Mouse (Mus musculus) thymus, adult 2 months (tissue): Measurements from ENCODE around the gene Nrp2. TPM values are rescaled to one million over a fixed set of nuclear protein-coding genes. Genes with fewer than 3 reads are reported as not detected.

Source experiments
- DNase-seq: peaks from one replicate; pipeline ENCODE4 v3.0.0; 2021
- H3K27ac ChIP-seq: fragments of 200-500 bp; 2 replicates; pipeline ENCODE4 v1.5.1; 2012; ENCODE audit warnings: low read length, control low read depth; ENCODE audit not compliant: control insufficient read depth, insufficient read depth
- H3K27me3 ChIP-seq: fragments of 200-500 bp; 2 replicates; pipeline ENCODE4 v1.6.1; 2012; ENCODE audit warnings: mild to moderate bottlenecking, low read length, moderate library complexity, mixed read lengths; ENCODE audit not compliant: control insufficient read depth, insufficient read depth
- H3K36me3 ChIP-seq: fragments of 200-500 bp; 2 replicates; pipeline ENCODE4 v1.6.1; 2012; ENCODE audit warnings: mild to moderate bottlenecking, low read length, moderate library complexity; ENCODE audit not compliant: control insufficient read depth, insufficient read depth
- H3K4me1 ChIP-seq: fragments of 200-500 bp; replicated peaks from 2 replicates; pipeline ENCODE4 v1.6.1; 2012; ENCODE audit warnings: low read length; ENCODE audit not compliant: control insufficient read depth, insufficient read depth
- H3K4me3 ChIP-seq: fragments of 200-500 bp; 2 replicates; pipeline ENCODE4 v1.5.1; 2012; ENCODE audit warnings: mild to moderate bottlenecking, low read length, control low read depth, moderate library complexity; ENCODE audit not compliant: control insufficient read depth, insufficient read depth
- CTCF ChIP-seq: fragments of 200-500 bp; IDR thresholded peaks from 2 replicates; pipeline ENCODE4 v1.5.1; 2012; ENCODE audit warnings: mild to moderate bottlenecking, control low read depth, low read length, moderate library complexity, borderline replicate concordance; ENCODE audit not compliant: control insufficient read depth, poor library complexity, insufficient read depth; ENCODE audit errors: extremely low read depth
- POLR2A ChIP-seq: fragments of 200-500 bp; IDR thresholded peaks from 2 replicates; pipeline ENCODE4 v1.6.1; 2012; ENCODE audit warnings: mild to moderate bottlenecking, low read length, control low read depth, moderate library complexity; ENCODE audit not compliant: control insufficient read depth, poor library complexity, insufficient read depth; ENCODE audit errors: extremely low read depth
- WGBS: fragments of 180-500 bp; shearing (Covaris S2); methylation state at CpG from one replicate; pipeline ENCODE4 v1.1.7; 2018; 5-methylcytosine and 5-hydroxymethylcytosine counted together
- polyA plus RNA-seq: library from polyadenylated mRNA; depleted of rRNA; stranded (reverse); fragments of >200 nt; gene quantifications from 2 replicates; pipeline ENCODE4 v1.2.3, GENCODE M21; 2012

Nrp2 gene
- polyA plus RNA-seq, 1 experiment, result 5.7 TPM

GRCm38 (mm10) chr1:62760086-62760485, 57.0 kb downstream of the Nrp2 start:
- Histone ChIP-seq H3K4me3 (no peak overlapping the region), H3K36me3 (no peaks in the 10 kb centered on the region), H3K27ac (no peak overlapping the region), H3K27me3 (no peaks in the 10 kb centered on the region), H3K4me1 (no peaks in the 10 kb centered on the region)
- 15% methylated on average over 5 of the region's 5 CpGs for WGBS
- DNase-seq, result no peak
- TF ChIP-seq POLR2A (no peak), CTCF (no peak)

DNA sequence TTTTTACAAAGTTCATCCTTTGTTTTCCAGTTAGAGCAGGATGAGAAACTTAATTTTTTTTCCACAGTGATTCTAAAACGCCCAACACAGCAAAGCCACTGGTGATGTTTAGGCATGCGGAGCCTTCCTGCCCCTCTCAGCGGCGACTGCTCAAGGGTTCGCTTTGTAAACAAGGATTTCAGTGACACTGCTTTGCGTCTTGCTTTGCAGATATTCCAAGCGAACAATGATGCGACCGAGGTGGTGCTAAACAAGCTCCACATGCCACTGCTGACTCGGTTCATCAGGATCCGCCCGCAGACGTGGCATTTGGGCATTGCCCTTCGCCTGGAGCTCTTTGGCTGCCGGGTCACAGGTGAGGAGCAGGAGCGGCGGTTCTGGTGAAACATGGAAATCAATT, 57.5 kb downstream of the Nrp2 start:
- no peaks in the 10 kb centered on the region for H3K36me3 ChIP-seq
- no peak overlapping the region for H3K4me3 ChIP-seq
- TF ChIP-seq CTCF, result no peak
- no peak for TF ChIP-seq POLR2A
- WGBS, result 79% methylated on average over 17 of the region's 17 CpGs
- DNase-seq, result no peak
- no peaks in the 10 kb centered on the region for H3K4me1 ChIP-seq
- H3K27me3 ChIP-seq, result no peaks in the 10 kb centered on the region
- no peak overlapping the region for H3K27ac ChIP-seq

DNA sequence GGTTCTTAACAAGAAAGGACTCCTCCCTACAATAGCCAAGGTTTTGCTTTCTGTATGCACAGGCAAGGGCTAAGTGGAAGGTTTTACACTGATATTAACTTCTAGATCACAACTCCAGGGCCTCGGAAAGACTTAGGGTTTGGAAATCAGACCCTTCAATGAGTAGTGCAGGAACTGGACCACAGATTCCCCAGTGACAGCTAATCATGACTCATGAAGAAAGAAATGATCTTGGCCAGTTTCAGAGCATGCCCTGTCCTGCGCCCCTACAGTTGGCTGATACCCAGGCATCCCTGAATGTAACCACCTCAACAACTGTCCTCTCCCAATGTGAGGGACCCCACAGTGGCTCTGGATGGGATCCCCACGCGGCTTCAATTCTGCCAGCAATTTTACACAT, 60.7 kb downstream of the Nrp2 start:
- no peaks in the 10 kb centered on the region for H3K4me1 ChIP-seq
- WGBS, result 91% methylated on average over 4 of the region's 4 CpGs
- TF ChIP-seq POLR2A (no peak), CTCF (no peak)
- no peak overlapping the region for H3K27ac ChIP-seq
- DNase-seq, result no peak
- no peak overlapping the region for H3K4me3 ChIP-seq
- no peaks in the 10 kb centered on the region for H3K36me3 ChIP-seq
- no peaks in the 10 kb centered on the region for H3K27me3 ChIP-seq

DNA sequence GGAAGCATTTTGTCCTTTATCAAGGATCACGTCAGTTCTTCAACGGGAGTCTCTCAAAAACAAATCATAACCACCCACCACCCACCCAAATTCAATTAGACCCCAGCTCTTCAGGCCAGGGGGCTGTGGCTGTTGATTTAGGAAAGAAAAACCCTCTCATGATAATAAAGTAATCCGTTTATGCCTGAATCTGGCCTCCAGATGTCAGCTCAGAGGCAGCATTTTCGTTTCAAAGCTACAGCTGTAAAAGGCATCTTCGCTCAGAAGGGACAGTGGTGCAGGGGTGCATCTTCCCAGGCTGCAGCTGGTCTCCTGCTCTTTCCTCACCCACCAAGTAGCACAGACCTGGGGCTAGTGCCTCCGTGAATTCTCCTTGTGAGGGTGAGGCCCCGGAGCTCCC, 62.1 kb downstream of the Nrp2 start:
- H3K4me3 ChIP-seq, result no peak overlapping the region
- TF ChIP-seq POLR2A (no peak), CTCF (no peak)
- WGBS, result 92% methylated on average over 7 of the region's 7 CpGs
- H3K36me3 ChIP-seq, result no peaks in the 10 kb centered on the region
- DNase-seq, result no peak
- no peak overlapping the region for H3K27ac ChIP-seq
- H3K27me3 ChIP-seq, result no peaks in the 10 kb centered on the region
- H3K4me1 ChIP-seq, result no peaks in the 10 kb centered on the region

DNA sequence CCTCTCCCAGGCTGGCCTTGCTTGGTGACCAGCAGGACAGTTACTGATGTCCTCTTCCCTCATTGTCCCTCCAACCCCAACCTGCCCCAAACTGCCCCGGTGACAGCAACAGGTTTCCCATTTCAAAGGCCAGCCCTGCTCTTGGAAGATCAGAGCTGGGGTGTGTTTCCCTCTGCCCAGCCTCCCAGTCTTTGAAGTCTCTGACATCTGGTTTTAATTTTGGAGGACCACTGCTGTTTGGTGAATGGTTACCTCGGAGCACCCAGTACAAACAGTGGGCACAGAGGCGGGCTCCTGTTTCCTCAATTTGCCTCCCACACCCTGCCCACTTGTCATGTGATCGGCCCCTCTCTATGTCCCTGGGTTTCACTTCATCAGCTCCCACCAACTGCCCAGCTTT, 63.7 kb downstream of the Nrp2 start:
- TF ChIP-seq POLR2A (no peak), CTCF (no peak)

GRCm38 (mm10) chr1:62767611-62768010, 64.5 kb downstream of the Nrp2 start:
- no peak overlapping the region for H3K27ac ChIP-seq
- no peaks in the 10 kb centered on the region for H3K36me3 ChIP-seq
- H3K4me1 ChIP-seq, result no peaks in the 10 kb centered on the region
- no peak for DNase-seq
- H3K27me3 ChIP-seq, result no peaks in the 10 kb centered on the region
- 98% methylated on average over 9 of the region's 9 CpGs for WGBS
- no peak for TF ChIP-seq CTCF
- TF ChIP-seq POLR2A, result no peak
- H3K4me3 ChIP-seq, result no peak overlapping the region

More for the DNA sequence above, 63.7 kb downstream of the Nrp2 start:
- Histone ChIP-seq H3K4me1 (no peaks in the 10 kb centered on the region), H3K4me3 (no peak overlapping the region), H3K36me3 (no peaks in the 10 kb centered on the region), H3K27me3 (no peaks in the 10 kb centered on the region), H3K27ac (no peak overlapping the region)
- DNase-seq, result no peak
- WGBS, result 25% methylated on average over 4 of the region's 4 CpGs

- WGBS, result 51% methylated on average over 4 of the region's 4 CpGs
- no peaks in the 10 kb centered on the region for H3K4me1 ChIP-seq
- H3K4me3 ChIP-seq, result no peak overlapping the region
- TF ChIP-seq CTCF (no peak), POLR2A (no peak)
- no peak overlapping the region for H3K27ac ChIP-seq
- no peaks in the 10 kb centered on the region for H3K27me3 ChIP-seq
- DNase-seq, result no peak
- H3K36me3 ChIP-seq, result no peaks in the 10 kb centered on the region
Measured at GRCm38 (mm10) chr1:62770576-62770975, 67.5 kb downstream of the Nrp2 start.
